Mouse (Mus musculus) cerebellum, adult 2 months (tissue): ENCODE results near the gene Galnt17.

ENCODE experiments used
- CTCF ChIP-seq: fragments of 200-500 bp; IDR thresholded peaks from 2 replicates; pipeline ENCODE4 v1.5.1; 2011; ENCODE audit warnings: low read depth, mild to moderate bottlenecking, control low read depth, low read length, moderate library complexity, borderline replicate concordance; ENCODE audit not compliant: insufficient read depth
- POLR2A ChIP-seq: fragments of 200-500 bp; IDR thresholded peaks from 2 replicates; pipeline ENCODE4 v1.6.1; 2011; ENCODE audit warnings: low read length, control low read depth, borderline replicate concordance; ENCODE audit not compliant: insufficient read depth

DNA sequence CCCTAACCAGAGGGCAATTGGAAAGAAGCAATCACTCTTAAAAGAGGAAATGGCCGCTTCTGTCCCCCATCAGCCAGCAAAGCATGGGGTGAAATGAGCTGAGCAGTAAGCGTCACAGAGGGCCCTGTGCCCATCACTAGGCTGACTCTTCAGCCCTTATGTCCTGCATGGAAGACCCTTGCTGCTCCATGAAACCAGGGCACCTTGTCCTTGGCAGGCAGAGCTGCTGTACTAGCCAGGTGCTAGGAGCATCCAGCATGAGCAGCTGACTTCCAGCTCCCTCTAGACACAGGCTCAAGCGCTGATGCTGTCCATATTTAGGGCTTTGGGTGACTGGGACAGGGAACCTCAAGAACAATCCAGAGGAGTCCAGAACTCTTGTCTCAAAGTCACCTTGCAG, 432.9 kb downstream of the Galnt17 start:
- no peak for TF ChIP-seq CTCF
- no peak for TF ChIP-seq POLR2A
